Mouse (Mus musculus): Measurements from ENCODE around the gene Dyx1c1. TPM values are rescaled to one million over a fixed set of nuclear protein-coding genes. Genes with fewer than 3 reads are reported as not detected.

Gene Dyx1c1
- polyA plus RNA-seq (2015; fragmentation: Nextera tagmentation; extraction: Ambion mirVana): 2.4 and 2.7 TPM in 2 replicates

DNA sequence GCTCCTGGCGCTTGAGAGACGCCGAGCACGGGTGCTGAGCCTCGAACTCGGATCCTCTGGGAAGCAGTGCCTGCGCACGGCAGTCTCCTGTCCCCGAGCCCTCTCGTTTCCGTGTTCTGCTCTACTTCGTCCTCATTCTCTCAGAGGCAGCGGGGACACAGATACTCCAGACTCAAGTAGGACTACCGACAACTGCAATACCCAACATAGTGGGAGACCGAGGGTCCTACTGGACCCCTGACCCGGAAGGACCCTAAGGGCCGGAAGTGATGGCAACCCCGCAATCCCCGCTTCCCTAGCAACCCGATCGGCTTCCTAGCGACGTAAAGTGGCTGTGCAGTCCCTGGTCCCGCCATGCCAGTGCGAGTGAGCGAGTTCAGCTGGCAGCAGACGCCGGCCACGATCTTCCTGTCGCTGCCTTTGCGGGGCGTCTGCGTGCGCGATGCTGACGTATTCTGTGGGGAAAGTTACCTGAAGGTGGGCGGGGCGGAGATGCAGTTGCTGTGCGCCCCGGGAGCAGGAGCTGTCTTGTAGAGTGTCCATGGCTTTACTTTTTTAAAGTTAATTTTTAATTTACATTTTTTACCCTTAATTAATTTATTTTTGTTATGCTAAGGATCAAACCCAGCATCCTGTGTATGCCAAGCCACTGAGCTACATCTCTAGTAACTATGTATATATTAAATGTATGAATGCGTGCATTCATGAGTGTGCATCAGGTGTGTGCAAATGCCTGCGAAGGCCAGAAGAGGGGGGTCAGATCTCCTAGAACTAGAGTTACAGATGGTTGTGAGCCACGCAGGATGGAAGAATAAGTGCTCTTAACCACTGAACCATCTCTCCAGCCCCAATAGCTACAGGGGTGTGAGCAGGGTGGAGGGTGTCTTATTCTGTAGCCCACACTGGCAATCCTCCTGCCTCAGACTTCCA is at the start of gene Dyx1c1, which contains the start of gene Gm44503:
Gene Dyx1c1, plus strand, starts transcription at position 265 of the 930 bp plus-strand sequence.
Gene Gm44503, plus strand, starts transcription at position 332 of the 930 bp plus-strand sequence.
- Histone ChIP-seq H3K4me2 (peak within 1 kb of the TSS; percentile 68), H3K9me3 (no peaks in the 10 kb centered on the region), H3K9ac (peak within 1 kb of the TSS; percentile 69), H3K27ac (replicated peaks) (peak within 1 kb of the TSS; percentile 49), H3K27me3 (no peaks in the 10 kb centered on the region), H3K4me3 (peak within 1 kb of the TSS; percentile 65), H3K36me3 (no peaks in the 10 kb centered on the region), H3K4me1 (replicated peaks) (peaks cover 11% of the 10 kb centered on the region)
- WGBS: 2% methylated on average over 43 of the region's 43 CpGs
- peak; percentile 96 for ATAC-seq (ENCODE audit: low read depth)

DNA sequence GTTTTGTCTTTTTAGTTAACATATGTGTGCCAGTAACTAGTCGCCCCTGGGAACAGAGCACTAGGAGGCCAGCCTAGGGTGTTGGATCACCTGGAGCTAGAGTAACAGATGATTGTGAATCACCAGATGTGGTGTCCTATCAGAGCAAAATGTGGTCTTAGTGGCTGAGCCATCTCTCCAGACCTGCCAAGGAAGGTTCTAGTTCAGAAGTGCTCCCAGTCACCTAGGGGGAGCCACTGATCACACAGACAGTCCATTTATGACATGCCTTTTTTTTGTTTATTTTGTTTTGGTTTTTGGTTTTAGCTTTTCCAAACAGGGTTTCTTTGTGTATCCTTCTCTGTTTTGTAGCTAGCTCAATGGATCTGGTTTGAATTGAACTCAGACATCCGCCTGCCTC is 47.2 kb upstream of the Dyx1c1 start:
- H3K27me3 ChIP-seq: no peaks in the 10 kb centered on the region
- H3K9me3 ChIP-seq: no peaks in the 10 kb centered on the region
- no peak overlapping the region for H3K4me3 ChIP-seq
- H3K4me2 ChIP-seq: no peak overlapping the region
- no peaks in the 10 kb centered on the region for H3K36me3 ChIP-seq
- no peaks in the 10 kb centered on the region for H3K4me1 ChIP-seq (replicated peaks)
- ATAC-seq (ENCODE audit: low read depth): no peak
- no peak overlapping the region for H3K9ac ChIP-seq
- WGBS: 89% methylated on average over 2 of the region's 2 CpGs
- H3K27ac ChIP-seq (replicated peaks): no peak overlapping the region

DNA sequence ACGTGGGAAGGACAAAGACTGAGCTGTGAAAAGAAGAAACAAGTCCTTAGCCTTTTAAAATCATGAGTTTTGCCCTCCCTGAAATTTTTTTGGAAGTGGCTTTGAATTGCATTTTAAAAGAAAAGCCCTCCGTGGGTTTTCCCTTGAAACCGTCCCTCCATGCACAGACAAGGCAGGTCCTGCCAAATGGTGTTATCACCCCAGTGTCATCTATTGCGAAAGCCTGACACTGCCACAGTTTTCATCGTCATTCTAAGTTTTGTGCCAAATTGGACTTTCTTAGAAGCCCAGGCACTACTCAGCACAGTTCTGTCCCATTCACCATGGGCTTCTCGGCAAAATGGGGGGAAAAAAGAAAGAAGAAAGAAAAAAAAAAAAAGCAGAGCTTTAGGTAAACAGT is 45.0 kb upstream of the Dyx1c1 start:
- Histone ChIP-seq H3K4me1 (replicated peaks) (no peaks in the 10 kb centered on the region), H3K27ac (replicated peaks) (no peak overlapping the region), H3K4me2 (no peak overlapping the region), H3K36me3 (no peaks in the 10 kb centered on the region), H3K9ac (no peak overlapping the region), H3K27me3 (no peaks in the 10 kb centered on the region), H3K4me3 (no peak overlapping the region), H3K9me3 (no peaks in the 10 kb centered on the region)
- ATAC-seq (ENCODE audit: low read depth): no peak
- 76% methylated on average over 6 of the region's 6 CpGs for WGBS

DNA sequence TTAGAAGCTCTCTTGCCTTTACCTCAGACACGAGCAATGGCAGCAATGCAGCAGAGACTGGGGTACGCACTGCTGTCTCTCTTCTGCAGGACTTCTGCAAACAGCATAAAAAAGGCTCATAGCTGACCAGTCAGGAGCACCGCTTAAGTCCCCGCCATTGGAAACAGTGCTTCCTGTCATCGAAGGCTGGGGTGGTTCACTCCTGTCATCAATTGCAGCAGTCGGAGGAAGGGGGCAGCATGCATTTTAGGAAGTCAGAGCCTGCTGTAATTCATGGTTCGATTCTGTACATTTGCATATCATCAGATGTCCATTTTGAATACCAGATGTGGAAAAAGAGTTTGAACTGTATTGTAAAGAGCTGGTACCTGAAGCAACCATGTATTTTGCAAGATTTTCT is 42.9 kb upstream of the Dyx1c1 start:
- no peak for ATAC-seq (ENCODE audit: low read depth)
- H3K4me3 ChIP-seq: no peak overlapping the region

DNA sequence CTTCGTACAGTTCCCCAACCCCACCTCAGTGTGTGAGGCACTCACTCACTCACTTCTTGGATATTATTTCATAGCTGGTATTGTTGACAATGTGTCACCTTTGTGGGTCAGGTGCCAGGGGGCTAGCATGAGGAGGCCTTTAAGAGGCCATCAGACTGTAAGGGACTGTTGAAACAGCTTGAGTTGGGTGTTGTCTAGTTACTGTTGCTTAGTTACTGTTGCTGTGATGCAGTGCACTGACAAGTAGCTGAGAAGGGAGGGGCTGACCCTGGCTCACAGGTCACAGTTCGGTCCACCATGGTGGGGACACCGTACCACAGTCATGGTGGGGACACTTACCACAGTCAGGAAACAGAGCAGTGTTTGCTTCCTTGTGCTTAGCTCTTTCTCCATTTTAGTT is 35.5 kb upstream of the Dyx1c1 start:
- H3K27me3 ChIP-seq: peaks cover 8% of the 10 kb centered on the region; the same call in 1 of the 2 replicates
- 74% methylated on average over 3 of the region's 3 CpGs for WGBS
- H3K4me3 ChIP-seq: no peak overlapping the region
- peaks cover 26% of the 10 kb centered on the region for H3K4me1 ChIP-seq (replicated peaks)
- H3K36me3 ChIP-seq: no peaks in the 10 kb centered on the region
- no peak overlapping the region for H3K9ac ChIP-seq
- H3K27ac ChIP-seq (replicated peaks): no peak overlapping the region
- ATAC-seq (ENCODE audit: low read depth): no peak
- no peak overlapping the region for H3K4me2 ChIP-seq
- H3K9me3 ChIP-seq: no peaks in the 10 kb centered on the region

More for the DNA sequence above, 42.9 kb upstream of the Dyx1c1 start:
- no peaks in the 10 kb centered on the region for H3K36me3 ChIP-seq
- H3K27me3 ChIP-seq: no peaks in the 10 kb centered on the region
- no peaks in the 10 kb centered on the region for H3K9me3 ChIP-seq
- WGBS: 71% methylated on average over 7 of the region's 7 CpGs
- H3K4me2 ChIP-seq: no peak overlapping the region
- no peak overlapping the region for H3K9ac ChIP-seq
- no peak overlapping the region for H3K27ac ChIP-seq (replicated peaks)
- no peaks in the 10 kb centered on the region for H3K4me1 ChIP-seq (replicated peaks)

DNA sequence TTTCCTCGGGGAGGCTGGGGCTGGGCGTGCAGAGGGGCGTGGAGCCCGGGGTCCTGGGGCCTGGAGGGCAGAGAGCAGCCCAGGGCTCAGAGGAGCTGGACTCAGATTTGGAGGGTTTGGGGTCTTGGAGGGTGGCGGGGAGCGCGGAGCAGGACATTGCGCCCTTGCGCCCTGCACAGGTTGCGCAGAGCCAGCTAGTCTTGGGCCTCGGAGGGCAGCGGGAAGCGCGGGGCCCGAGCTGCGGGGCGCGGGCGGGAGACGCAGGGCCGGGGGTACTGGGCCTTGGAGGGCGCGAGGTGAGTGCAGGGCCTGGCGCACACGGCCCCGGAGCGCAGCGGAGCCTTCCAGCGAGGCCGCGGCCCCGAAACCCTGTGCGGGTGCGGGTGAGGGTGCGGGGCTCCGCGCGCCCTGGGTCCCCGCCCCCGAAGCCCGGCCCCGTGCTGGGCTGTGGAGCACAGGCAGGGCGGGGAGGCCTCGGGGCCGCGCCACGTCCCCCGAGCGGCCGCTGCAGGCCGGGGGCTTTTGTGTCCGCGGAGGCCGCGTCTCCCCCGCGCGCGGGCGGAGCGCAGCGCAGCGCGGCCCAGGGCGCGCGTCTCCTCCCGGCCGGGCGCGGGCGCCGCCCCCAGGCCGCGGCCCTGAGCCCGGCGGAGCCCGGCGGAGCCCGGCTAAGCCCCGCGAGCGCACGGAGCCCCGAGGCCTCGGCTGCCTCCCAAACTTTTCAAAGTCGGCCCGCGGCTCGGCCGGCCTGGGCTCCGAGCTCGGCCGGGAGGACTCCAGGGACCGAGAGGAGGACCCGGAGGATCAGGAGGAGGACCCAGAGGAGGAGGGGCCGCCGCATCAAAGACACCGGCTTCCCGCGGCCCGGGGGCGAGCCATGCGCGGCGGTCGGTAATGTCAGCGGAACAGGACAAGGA is 33.3 kb upstream of the Dyx1c1 start, which contains the start of gene Pygo1:
Gene Pygo1, plus strand, starts transcription at position 625 of the 914 bp plus-strand sequence.
- Histone ChIP-seq H3K4me1 (replicated peaks) (peaks cover 28% of the 10 kb centered on the region), H3K9me3 (no peaks in the 10 kb centered on the region), H3K9ac (peak within 1 kb of the TSS; percentile 96), H3K4me2 (peak within 1 kb of the TSS; percentile 86), H3K36me3 (0 out of 2 replicates have a peak, but pooled peaks cover 2% of the 10 kb centered on the region), H3K4me3 (peak within 1 kb of the TSS; percentile 79), H3K27ac (replicated peaks) (peak within 1 kb of the TSS; percentile 86), H3K27me3 (peaks cover 8% of the 10 kb centered on the region; the same call in 1 of the 2 replicates)
- under 1% methylated on average over 77 of the region's 108 CpGs for WGBS
- peak; percentile 90 for ATAC-seq (ENCODE audit: low read depth)

DNA sequence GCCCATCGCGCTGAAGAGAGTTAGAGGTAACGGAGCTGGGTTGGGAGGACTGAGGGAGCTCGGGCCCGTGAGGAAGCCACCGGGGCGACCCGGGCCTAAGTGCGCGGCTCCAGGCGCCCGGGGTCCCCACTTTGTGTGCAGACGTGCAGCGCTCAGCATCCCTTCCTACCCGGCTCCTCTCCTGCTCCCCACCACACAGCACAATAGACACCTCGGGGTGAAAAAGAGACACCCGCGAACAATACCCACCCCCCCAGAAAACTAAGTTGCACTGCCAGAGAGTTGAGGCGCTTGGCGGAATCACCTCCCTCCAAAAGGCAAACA is 32.7 kb upstream of the Dyx1c1 start:
- Histone ChIP-seq H3K36me3 (0 out of 2 replicates have a peak, but pooled peaks cover 4% of the 10 kb centered on the region), H3K4me1 (replicated peaks) (peaks cover 28% of the 10 kb centered on the region)
- WGBS: 2% methylated on average over 20 of the region's 20 CpGs

DNA sequence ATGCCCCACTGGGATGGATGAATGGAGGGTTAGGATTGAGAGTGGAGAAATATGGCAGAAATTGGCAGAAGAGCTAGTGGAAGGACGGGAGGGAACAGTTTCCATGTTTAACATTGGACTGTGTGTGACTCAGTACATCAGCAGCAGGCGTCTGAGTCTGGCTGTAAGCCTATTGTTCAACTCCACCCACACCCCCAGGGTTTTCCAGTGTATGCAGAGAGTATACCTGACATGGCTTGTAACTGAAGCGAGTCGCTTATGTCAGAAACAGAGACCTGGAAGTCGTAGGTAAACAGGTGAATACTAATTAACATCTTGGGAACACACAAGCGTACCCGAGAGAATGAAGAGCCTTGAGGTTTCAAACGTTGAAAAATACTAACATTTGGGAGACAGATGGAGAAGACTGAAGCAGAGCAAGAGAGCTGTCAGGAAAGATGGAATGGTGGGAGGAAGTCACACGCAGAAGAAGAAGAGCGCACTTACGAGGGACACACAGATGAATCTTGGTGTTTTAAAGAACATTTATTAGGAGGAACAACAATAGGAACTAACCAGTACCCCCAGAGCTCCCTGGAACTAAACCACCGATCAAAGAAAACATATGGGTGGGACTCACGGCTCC is 27.3 kb upstream of the Dyx1c1 start:
- H3K9me3 ChIP-seq: no peaks in the 10 kb centered on the region
- no peak overlapping the region for H3K4me2 ChIP-seq
- no peak overlapping the region for H3K9ac ChIP-seq
- no peak for ATAC-seq (ENCODE audit: low read depth)
- peaks cover 19% of the 10 kb centered on the region for H3K36me3 ChIP-seq
- no peak overlapping the region for H3K4me3 ChIP-seq
- H3K27ac ChIP-seq (replicated peaks): no peak overlapping the region
- WGBS: 82% methylated on average over 13 of the region's 13 CpGs
- no peaks in the 10 kb centered on the region for H3K27me3 ChIP-seq
- H3K4me1 ChIP-seq (replicated peaks): peaks cover 20% of the 10 kb centered on the region

More for the DNA sequence above, 32.7 kb upstream of the Dyx1c1 start:
- peak; percentile 66; the same call in 1 of the 2 replicates for ATAC-seq (ENCODE audit: low read depth)
- Histone ChIP-seq H3K27ac (replicated peaks) (peak overlapping the region; percentile 86), H3K4me2 (peak overlapping the region; percentile 86), H3K9ac (peak overlapping the region; percentile 96), H3K9me3 (no peaks in the 10 kb centered on the region), H3K4me3 (peak overlapping the region; percentile 79), H3K27me3 (peaks cover 8% of the 10 kb centered on the region; the same call in 1 of the 2 replicates)

DNA sequence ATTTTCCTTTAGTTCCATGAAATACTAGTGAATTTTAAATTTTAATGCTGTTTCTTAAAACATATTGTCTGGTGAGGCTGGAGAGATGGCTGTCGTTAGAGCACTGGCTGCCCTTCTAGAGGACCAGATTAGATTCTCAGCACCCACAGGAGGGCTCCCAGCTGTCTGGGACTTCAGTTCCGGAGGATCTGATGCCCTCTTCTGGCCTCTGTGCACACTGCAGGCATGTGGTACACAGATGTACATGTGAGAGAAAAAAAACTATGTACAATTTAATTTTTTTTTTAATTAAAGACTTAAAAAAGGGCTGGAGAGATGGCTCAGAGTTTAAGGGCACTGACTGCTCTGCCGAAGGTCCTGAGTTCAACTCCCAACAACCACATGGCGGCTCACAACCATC is 23.3 kb upstream of the Dyx1c1 start:
- H3K27ac ChIP-seq (replicated peaks): no peak overlapping the region
- peaks cover 17% of the 10 kb centered on the region for H3K36me3 ChIP-seq
- H3K4me2 ChIP-seq: no peak overlapping the region
- H3K4me3 ChIP-seq: no peak overlapping the region
- no peaks in the 10 kb centered on the region for H3K4me1 ChIP-seq (replicated peaks)
- no peaks in the 10 kb centered on the region for H3K27me3 ChIP-seq
- no peak for ATAC-seq (ENCODE audit: low read depth)
- no peak overlapping the region for H3K9ac ChIP-seq
- WGBS: 87% methylated on average over 4 of the region's 4 CpGs
- no peaks in the 10 kb centered on the region for H3K9me3 ChIP-seq

DNA sequence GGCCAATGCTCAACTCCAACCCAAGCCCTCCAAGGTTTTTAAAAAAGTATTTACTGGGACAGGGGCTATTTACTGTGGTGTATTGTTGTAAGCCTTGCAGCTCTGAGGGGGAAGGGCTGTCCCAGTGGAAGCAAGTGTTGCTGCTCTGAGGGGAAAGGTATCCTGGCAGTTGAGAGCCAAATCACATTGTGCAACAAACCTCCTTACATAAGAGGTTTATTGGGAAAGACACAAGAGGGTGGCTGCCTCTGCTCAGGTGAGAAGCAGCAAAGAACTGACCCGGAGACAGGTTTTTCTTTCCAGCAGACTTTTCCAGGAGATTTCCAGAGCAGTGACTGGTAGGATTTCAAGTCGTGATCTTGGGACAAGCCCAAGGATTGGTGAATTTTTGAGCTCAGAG is 22.3 kb upstream of the Dyx1c1 start:
- WGBS: 70% methylated on average over 2 of the region's 2 CpGs
- ATAC-seq (ENCODE audit: low read depth): no peak
- H3K9me3 ChIP-seq: no peaks in the 10 kb centered on the region
- H3K4me1 ChIP-seq (replicated peaks): no peaks in the 10 kb centered on the region
- H3K27ac ChIP-seq (replicated peaks): no peak overlapping the region
- no peak overlapping the region for H3K4me2 ChIP-seq
- no peak overlapping the region for H3K4me3 ChIP-seq
- no peaks in the 10 kb centered on the region for H3K27me3 ChIP-seq
- H3K9ac ChIP-seq: no peak overlapping the region
- H3K36me3 ChIP-seq: peaks cover 15% of the 10 kb centered on the region

DNA sequence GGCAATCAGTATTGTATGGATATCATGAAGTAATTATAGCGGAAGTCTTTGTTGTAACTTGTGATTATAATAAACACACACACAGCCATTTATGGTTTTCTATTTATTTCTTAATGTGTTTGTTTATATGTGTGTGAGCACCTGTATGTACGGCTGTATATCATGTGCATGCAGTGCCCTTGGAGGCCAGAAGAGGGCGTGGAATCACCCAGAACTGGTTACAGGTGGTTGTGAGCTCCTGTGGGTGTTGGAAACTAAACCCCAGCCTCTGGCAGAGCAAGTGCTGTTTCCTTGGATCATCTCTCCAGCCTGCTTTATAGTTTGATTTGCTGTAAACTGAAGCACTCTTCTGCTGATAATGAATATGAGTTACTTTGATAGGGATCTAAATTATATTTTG is 15.2 kb upstream of the Dyx1c1 start:
- Histone ChIP-seq H3K4me2 (no peak overlapping the region), H3K4me1 (replicated peaks) (no peaks in the 10 kb centered on the region), H3K36me3 (peaks cover 38% of the 10 kb centered on the region), H3K4me3 (no peak overlapping the region), H3K27me3 (no peaks in the 10 kb centered on the region), H3K9ac (no peak overlapping the region), H3K27ac (replicated peaks) (no peak overlapping the region), H3K9me3 (0 out of 2 replicates have a peak, but pooled peaks cover 7% of the 10 kb centered on the region)
- 64% methylated on average over 3 of the region's 3 CpGs for WGBS
- no peak for ATAC-seq (ENCODE audit: low read depth)
